Mouse (Mus musculus): ENCODE data around the gene Slc39a10. TPM values are rescaled to one million over a fixed set of nuclear protein-coding genes. Genes with fewer than 3 reads are reported as not detected.

Gene Slc39a10
- polyA plus RNA-seq (2012), result 1.7 and 2.3 TPM in 2 replicates

- TF ChIP-seq GATA1 (IDR thresholded peaks at IDR 0.05; ENCODE audit: low read length), result no peak
Observed at GRCm38 (mm10) chr1:46892752-46893151, at the start of gene Slc39a10. Gene Slc39a10 (minus strand): TSS chr1:46892852.

DNA sequence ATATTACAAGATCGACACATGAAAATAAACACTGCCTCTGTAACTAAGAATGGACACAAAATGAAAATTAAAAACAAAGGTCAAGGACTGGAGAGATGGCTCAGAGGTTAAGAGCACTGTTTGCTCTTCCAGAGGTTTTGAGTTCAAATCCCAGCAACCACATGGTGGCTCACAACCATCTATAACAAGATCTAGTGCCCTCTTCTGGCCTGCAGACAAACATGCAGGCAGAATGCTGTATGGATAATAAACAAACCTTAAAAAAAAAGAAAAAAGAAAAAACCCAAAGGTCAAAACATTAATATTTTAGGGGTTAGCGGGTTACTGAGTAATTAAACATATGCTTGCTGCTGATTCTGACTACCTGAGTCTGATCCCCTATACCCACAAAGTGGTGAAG is 46.6 kb upstream of the Slc39a10 start:
- TF ChIP-seq GATA1 (IDR thresholded peaks at IDR 0.05; ENCODE audit: low read length), result no peak

- no peak for TF ChIP-seq GATA1 (IDR thresholded peaks at IDR 0.05; ENCODE audit: low read length)
Observed at GRCm38 (mm10) chr1:46937641-46938040, 45.0 kb upstream of the Slc39a10 start.

DNA sequence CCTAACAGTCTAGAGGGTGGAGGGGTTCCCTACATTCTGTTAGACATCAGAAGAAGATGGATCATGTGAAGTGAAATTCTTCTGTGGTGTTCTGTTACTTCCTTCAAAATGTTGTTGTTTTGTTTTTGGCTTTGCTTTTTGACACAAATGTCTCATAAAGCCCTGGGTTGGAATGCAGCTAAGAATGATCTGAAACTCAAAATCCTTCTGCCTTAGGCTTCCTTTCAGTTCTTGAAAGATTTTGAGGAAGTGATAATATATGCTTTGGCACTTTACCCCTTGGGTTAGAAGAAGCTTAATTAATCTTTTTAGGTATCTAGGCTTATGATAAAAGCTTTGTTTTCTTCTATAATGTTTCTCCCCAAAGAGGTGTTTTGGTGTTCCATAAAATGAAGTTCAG is 34.5 kb upstream of the Slc39a10 start:
- TF ChIP-seq GATA1 (IDR thresholded peaks at IDR 0.05; ENCODE audit: low read length), result no peak

- TF ChIP-seq GATA1 (IDR thresholded peaks at IDR 0.05; ENCODE audit: low read length), result no peak
Observed at GRCm38 (mm10) chr1:46926239-46926638, 33.6 kb upstream of the Slc39a10 start.

GRCm38 (mm10) chr1:46924992-46925391 is 32.3 kb upstream of the Slc39a10 start:
- TF ChIP-seq GATA1 (IDR thresholded peaks at IDR 0.05; ENCODE audit: low read length), result no peak

GRCm38 (mm10) chr1:46922904-46923303 is 30.3 kb upstream of the Slc39a10 start:
- no peak for TF ChIP-seq GATA1 (IDR thresholded peaks at IDR 0.05; ENCODE audit: low read length)

GRCm38 (mm10) chr1:46921630-46922029 is 29.0 kb upstream of the Slc39a10 start:
- TF ChIP-seq GATA1 (IDR thresholded peaks at IDR 0.05; ENCODE audit: low read length), result no peak

GRCm38 (mm10) chr1:46916237-46916636 is 23.6 kb upstream of the Slc39a10 start:
- no peak for TF ChIP-seq GATA1 (IDR thresholded peaks at IDR 0.05; ENCODE audit: low read length)

DNA sequence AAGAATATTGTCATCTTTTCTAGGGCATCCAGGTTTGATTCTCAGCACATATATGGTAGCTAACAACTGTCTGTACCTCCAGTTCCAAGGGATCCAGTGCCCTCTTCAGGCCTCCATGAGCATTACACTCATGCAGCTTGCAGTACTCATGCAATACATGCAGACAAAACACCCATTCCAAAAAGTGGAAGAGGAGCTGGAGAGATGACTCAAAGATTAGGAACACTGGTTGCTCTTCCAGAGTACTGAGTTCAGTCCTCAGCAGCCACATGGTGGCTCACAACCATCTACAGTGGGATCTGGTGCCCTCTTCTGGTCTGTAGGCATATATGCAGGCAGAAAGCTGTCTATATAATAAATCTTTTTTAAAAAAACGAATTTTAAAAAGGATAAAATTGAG is 21.7 kb upstream of the Slc39a10 start:
- no peak for TF ChIP-seq GATA1 (IDR thresholded peaks at IDR 0.05; ENCODE audit: low read length)

DNA sequence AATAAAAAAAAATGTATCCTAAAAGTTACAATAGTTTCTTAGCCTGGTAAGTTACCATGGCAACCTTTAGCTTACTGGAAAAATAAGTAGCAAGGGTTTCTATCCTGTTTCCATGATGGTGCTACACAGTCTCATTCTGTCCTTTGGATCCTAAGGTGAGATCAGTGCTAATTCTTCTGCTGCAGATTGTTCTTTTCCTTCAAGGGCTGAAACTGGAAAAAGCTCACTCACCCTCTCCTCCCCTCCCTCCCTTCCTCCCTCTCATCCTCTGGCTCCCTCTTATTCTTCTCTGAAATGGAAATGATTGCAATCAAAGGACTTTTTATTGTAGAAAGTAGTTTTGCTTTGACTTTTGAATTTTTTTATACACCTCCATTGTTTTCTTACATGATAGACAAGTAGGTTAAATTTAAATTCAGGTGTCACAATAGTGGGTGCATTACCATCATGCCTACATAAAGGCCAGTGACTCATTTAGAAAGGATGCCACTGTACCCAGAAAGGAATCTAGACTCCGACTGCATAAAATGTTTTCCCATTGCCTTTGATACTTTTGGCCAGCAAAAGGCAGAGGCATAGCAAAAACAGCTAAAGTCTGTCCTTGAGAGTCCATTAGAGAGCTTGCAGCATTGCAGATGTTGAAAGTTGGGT is 20.0 kb upstream of the Slc39a10 start:
- TF ChIP-seq GATA1 (IDR thresholded peaks at IDR 0.05; ENCODE audit: low read length), result no peak

GRCm38 (mm10) chr1:46910154-46910553 is 17.5 kb upstream of the Slc39a10 start:
- no peak for TF ChIP-seq GATA1 (IDR thresholded peaks at IDR 0.05; ENCODE audit: low read length)

- no peak for TF ChIP-seq GATA1 (IDR thresholded peaks at IDR 0.05; ENCODE audit: low read length)
Observed at GRCm38 (mm10) chr1:46905706-46906105, 13.1 kb upstream of the Slc39a10 start.

DNA sequence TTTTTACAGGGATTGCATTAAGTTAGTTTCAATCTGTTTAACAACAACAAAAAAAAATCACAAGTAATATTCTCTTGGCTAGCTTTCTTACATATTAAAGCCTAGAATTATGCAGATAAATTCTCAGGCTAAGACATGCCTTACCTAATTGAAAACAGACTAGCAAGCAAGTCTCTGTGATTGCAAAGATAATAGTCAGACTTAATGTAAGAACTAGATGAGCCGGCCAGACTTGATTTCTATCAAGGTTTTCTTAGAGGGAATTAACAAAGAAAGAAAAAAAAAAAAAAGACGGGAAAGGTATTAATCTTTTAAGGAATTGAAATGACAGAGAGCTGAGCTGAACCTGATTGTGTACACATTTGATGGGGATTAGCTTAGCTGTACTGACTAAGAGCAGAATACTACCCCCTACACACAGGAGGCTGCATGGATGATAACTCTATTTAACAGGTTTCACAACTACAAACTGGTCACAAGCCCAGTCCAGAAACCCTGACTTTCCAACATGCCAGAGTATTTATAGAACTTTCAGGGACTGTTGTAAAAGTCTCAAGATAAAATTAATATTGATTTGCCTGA is 9.5 kb upstream of the Slc39a10 start:
- TF ChIP-seq GATA1 (IDR thresholded peaks at IDR 0.05; ENCODE audit: low read length), result no peak

DNA sequence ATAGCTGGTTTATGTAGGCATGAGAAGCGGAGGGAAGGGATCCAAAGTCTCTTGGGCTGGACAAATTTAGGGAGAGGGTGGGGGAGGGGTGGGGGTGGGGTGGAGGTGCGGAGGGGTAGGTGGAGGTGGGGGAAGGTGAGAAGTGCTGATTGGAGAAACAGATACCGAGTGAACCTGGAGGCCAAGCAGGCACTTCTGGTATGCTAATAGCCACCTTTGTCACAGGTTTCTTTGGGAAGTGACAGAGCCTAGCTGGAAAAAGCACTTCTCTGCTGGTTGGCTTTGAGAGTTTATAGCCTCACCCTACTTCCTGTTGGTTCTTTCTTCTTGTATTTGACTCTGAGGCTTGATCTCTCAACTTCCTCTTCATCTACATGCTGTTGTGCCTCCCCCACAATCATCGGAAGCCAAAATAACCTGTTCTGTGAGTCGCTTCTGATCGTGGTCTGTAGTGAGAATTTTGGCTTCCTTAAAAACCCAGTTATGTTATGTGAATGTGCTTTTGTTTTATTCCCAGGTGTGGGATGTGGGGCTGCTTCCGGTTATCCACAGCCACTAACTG is 1.7 kb upstream of the Slc39a10 start:
- TF ChIP-seq GATA1 (IDR thresholded peaks at IDR 0.05; ENCODE audit: low read length), result no peak

DNA sequence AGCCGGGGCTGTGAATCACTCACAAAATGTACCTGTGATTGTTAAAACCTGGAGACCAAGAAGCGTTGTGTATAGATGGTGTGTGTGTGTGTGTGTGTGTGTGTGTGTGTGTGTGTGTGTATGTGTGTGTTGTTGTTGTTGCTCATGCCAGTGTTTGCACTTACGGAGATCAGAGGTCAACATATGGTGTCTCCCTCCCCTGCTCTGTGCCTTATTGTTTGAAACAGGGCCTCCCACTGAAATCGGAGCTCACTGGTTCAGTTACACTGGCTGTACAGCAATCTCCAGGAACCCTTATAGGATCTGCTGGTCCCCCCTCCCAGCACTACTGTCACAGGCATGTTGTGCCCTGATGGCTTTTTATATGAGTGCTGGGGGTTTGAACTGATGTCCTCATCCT is 3.9 kb downstream of the Slc39a10 start:
- no peak for TF ChIP-seq GATA1 (IDR thresholded peaks at IDR 0.05; ENCODE audit: low read length)

GRCm38 (mm10) chr1:46888324-46888723 is 4.3 kb downstream of the Slc39a10 start:
- TF ChIP-seq GATA1 (IDR thresholded peaks at IDR 0.05; ENCODE audit: low read length), result no peak
